Mouse (Mus musculus) MEL (cell line): Measurements from ENCODE around the gene Rora.

Source experiments
- CTCF ChIP-seq, 3 experiments: IDR thresholded peaks in 2 of 3; conservative IDR thresholded peaks in 1 of 3; 2 replicates each; pipeline ENCODE4 v1.5.1; 2011 to 2012; ENCODE audit warnings: low read length in 3 of 3, low read depth in 2 of 3, mild to moderate bottlenecking in 2 of 3, improper control_type of control experiment in 1 of 3, inconsistent platforms in 1 of 3, mixed read lengths in 1 of 3, moderate library complexity in 1 of 3; ENCODE audit not compliant: control insufficient read depth in 1 of 3, insufficient read depth in 1 of 3, poor library complexity in 1 of 3, severe bottlenecking in 1 of 3
- E2F4 ChIP-seq: IDR thresholded peaks from 2 replicates; pipeline ENCODE4 v1.6.1; 2011; ENCODE audit warnings: low read depth, low read length, improper control_type of control experiment, borderline replicate concordance
- ELF1 ChIP-seq: IDR thresholded peaks from 2 replicates; pipeline ENCODE4 v1.6.1; 2014; ENCODE audit warnings: low read depth, mild to moderate bottlenecking, inconsistent platforms, low read length, improper control_type of control experiment, moderate library complexity
- EP300 ChIP-seq, 2 experiments: IDR thresholded peaks; 2 replicates each; pipeline ENCODE4 v1.6.1; 2011; ENCODE audit warnings: improper control_type of control experiment in 2 of 2, low read length in 2 of 2, low read depth in 1 of 2, mild to moderate bottlenecking in 1 of 2
- POLR2AphosphoS5 ChIP-seq: IDR thresholded peaks from 2 replicates; pipeline ENCODE4 v1.6.1; 2012; ENCODE audit warnings: low read depth, borderline replicate concordance, mild to moderate bottlenecking, inconsistent platforms, low read length, moderate library complexity, mixed read lengths
- RAD21 ChIP-seq: IDR thresholded peaks from 2 replicates; pipeline ENCODE4 v1.6.1; 2011; ENCODE audit warnings: mild to moderate bottlenecking, low read depth, low read length, improper control_type of control experiment
- TAL1 ChIP-seq: IDR thresholded peaks from 2 replicates; pipeline ENCODE4 v1.6.1; 2012; ENCODE audit warnings: mild to moderate bottlenecking, inconsistent platforms, low read length, moderate library complexity, mixed read lengths
- USF2 ChIP-seq, 2 experiments: IDR thresholded peaks; 2 replicates each; pipeline ENCODE4 v1.6.1; 2011 to 2012; ENCODE audit warnings: improper control_type of control experiment in 2 of 2, low read length in 2 of 2, borderline replicate concordance in 1 of 2, inconsistent platforms in 1 of 2, low read depth in 1 of 2, mild to moderate bottlenecking in 1 of 2; ENCODE audit not compliant: insufficient read depth in 1 of 2
- ZMIZ1 ChIP-seq: IDR thresholded peaks from 2 replicates; pipeline ENCODE4 v1.6.1; 2012; ENCODE audit warnings: low read depth, mild to moderate bottlenecking, inconsistent platforms, low read length, improper control_type of control experiment, moderate library complexity

DNA sequence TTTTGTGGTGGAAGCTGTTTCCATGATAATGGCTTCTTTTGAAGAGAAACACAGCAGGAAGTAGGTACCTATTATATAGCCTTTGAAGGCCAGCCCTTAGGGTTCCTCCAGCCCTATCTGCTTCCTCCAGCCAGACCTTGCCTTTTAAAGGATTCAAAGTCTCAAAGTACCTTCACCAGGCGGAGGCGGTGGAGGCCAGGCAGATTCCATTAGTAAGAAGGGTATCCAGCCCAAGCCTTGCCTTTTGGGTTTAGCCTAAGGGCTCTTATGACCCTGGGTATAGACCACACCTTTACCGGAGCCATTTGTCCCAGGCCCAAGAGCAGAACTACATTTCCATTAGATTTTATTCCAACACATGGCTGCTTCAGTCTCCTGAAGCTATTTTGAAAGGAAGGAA lies 5.5 kb upstream of the Rora start:
- no peak for TF ChIP-seq USF2 (IDR thresholded peaks at IDR 0.05; ENCODE audit: borderline replicate concordance in 1 of 2, insufficient read depth in 1 of 2, low read depth in 1 of 2, low read length in 2 of 2)
- no peak for TF ChIP-seq CTCF (IDR thresholded peaks at IDR 0.05 in 2 of 3, conservative IDR thresholded peaks at IDR 0.05 in 1 of 3; ENCODE audit: control insufficient read depth in 1 of 3, insufficient read depth in 1 of 3, low read depth in 2 of 3, low read length in 3 of 3, poor library complexity in 1 of 3, severe bottlenecking in 1 of 3)
- TF ChIP-seq ELF1, result no peak
- no peak for TF ChIP-seq ZMIZ1
- no peak for TF ChIP-seq RAD21
- no peak for TF ChIP-seq EP300 (IDR thresholded peaks at IDR 0.05; ENCODE audit: low read depth in 1 of 2, low read length in 2 of 2)
- TF ChIP-seq TAL1, result no peak
- no peak for TF ChIP-seq E2F4
- TF ChIP-seq POLR2AphosphoS5, result no peak
